Mouse (Mus musculus): ENCODE measurements around the gene Rnase4.

The Rnase4 gene

DNA sequence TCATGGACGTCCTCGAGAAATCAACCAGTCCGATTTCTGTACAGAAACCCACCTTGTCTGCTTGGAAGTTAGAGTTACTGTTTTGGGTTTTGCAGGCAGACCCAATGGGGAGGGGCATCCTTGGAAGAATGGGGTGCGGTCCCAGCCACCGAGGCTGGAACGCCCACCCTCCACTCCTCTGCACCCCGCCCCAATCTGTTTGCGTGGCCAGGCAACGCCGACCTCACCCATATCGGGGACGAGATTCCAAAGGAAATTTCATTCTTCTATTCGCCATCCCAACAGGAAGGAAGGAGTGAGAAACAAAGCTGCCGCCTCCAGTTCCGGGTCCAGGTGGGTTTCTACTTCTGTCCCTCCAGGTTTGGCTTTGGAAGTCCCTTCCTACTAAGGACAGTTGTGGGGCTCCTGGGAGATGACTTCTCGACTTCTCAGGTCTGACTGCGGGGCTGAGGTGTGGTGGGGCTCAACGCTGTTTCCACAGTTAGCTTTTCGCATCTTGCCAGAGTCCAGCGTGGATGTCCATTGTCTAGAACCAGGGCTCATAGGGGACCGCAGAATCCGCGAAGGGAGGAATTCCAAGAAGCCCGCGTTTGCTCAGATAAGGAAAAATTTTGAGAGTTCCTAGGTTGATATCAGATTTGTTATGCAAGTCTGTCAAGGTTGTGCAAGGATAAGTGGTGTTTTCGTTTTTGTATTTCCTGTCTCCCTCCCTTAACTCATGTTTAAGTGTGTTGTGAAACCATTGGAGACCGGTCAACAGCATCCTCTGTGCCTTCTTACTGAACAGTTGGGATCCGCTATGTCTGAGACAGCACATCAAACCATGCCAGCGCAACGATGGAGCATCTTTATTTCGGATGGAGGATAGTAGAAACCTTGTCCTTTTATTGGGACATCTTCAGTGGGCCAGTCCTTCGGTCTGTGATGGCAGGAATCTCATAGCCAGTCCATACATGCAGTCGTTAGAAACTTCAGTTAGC is at the start of gene Rnase4, which contains the start of gene Ang:
Rnase4 (plus strand) TSS at position 157 of the 980 bp plus-strand sequence.
Ang (plus strand) TSS at position 230 of the 980 bp plus-strand sequence.
- no peak for ATAC-seq (ENCODE audit: low TSS enrichment)

DNA sequence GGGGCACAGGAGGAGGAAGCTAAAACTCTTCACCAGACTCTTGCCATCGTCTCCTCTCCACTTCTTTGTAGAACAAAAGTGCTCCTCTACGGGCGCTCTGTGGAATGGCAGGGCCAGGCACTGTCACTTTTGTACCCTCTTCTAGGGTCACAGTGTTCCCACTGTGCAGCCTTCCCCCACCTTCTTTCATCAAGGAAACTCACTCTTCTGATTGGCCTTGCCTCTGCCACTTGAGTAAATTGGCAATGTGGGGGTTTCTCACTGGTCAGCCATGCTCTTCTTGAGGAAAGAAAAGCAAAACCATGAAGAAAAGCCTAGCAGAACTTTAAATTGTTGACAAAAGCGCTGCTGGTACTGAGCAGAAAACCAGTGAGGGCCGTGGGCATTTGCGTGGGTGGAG is 49.1 kb upstream of the Rnase4 start, which contains the start of gene Rnase9:
Rnase9 (minus strand) TSS at position 101 of the 400 bp plus-strand sequence.
- no peak for ATAC-seq (ENCODE audit: low TSS enrichment)

GRCm38 (mm10) chr14:51047846-51048245 is 43.0 kb upstream of the Rnase4 start:
- ATAC-seq (ENCODE audit: low TSS enrichment), result no peak

- ATAC-seq (ENCODE audit: low TSS enrichment), result no peak
These were observed 40.8 kb upstream of the Rnase4 start, which contains the start of gene Rnase11 for GRCm38 (mm10) chr14:51050063-51050462. TSS of gene Rnase11 (minus strand) at chr14:51050163.

- ATAC-seq (ENCODE audit: low TSS enrichment), result no peak
These were observed 38.9 kb upstream of the Rnase4 start for GRCm38 (mm10) chr14:51051941-51052340.

DNA sequence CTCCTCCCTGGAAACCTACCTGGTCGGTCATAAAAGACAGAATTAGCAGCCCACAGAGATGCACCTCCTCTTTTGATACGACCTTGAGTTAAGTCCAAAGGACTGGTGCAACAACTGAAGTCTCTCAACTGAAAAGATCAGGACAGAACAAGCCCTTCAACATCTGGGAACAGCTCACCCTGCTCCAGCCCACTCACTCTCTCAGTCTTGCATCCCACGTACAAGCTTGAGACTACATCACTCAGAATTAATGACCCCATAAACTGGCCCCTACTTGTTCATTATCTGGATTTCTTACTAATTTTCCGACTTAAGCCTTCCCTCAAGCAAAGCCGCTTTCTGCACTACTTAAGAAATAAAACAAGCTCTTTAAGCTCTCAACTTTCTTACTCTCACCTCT is 37.7 kb upstream of the Rnase4 start:
- ATAC-seq (ENCODE audit: low TSS enrichment), result no peak

- no peak for ATAC-seq (ENCODE audit: low TSS enrichment)
These were observed 36.3 kb upstream of the Rnase4 start for GRCm38 (mm10) chr14:51054243-51055237.

DNA sequence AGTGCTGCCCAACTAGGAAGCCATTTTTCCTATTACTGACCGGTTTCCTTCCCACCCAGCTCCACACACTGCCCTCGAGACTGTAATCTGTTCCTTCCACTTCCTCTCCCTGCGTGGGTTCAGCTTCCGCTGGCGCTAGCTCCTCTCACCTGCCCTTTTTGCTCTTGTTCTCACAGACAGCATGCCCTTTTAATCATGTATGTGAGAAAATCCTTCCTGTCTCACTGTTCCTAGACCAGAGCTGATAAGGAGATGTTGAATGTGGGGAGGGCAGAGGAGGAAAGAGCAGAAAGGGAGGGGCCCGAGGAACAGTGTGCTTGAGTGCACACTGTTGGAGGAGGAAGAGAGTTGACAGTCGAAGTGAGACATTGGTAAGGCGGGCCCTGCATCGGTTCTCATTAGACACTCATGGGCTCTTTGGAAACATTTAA is 33.5 kb upstream of the Rnase4 start, which contains the start of gene Rnase12:
Rnase12 (minus strand) TSS at position 261 of the 431 bp plus-strand sequence.
- no peak for ATAC-seq (ENCODE audit: low TSS enrichment)

DNA sequence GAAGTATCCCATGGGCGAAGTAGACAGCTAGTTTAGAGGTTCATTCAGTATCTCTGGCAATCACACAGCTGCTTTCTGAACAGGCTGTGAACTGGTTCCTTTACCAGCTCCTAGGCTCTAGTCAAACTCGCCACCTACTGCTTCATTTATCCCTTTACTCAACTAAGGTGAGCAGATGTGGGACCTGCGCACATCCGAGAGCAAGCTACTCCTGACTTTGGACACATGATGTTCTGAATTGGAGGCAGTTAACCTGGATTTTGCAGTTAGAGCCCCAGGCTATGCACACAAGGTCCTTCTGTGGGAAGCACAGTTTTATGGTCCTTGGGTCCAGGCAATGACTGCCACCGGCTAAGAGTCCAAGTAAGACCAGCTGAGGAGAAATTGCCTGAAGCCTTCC is 30.1 kb upstream of the Rnase4 start:
- no peak for ATAC-seq (ENCODE audit: low TSS enrichment)

DNA sequence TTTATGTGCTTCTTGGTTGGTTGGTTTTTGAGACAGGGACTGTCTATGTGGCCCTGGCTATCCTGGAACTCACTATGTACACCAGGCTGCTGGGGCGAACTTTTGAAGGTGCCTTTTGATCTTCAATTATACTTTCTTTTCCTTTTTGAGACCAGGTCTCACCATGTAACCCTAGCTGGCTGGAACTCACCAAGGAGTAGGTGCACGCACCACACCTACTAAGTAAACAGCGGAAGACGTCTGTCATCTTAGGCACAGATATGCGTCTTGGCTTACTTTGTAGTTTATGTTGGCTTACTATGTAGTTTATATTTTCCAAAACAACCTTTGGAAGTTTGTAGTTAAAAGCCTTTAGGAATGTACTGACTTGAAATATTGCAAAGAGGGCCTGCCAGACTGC is 21.9 kb upstream of the Rnase4 start:
- no peak for ATAC-seq (ENCODE audit: low TSS enrichment)

GRCm38 (mm10) chr14:51069617-51070016 is 21.3 kb upstream of the Rnase4 start:
- no peak for ATAC-seq (ENCODE audit: low TSS enrichment)

GRCm38 (mm10) chr14:51074335-51074734 is 16.5 kb upstream of the Rnase4 start, which contains the start of gene Olfr750:
TSS of gene Olfr750 (minus strand) at chr14:51074435.
- ATAC-seq (ENCODE audit: low TSS enrichment), result no peak

GRCm38 (mm10) chr14:51079180-51079579 is 11.7 kb upstream of the Rnase4 start:
- no peak for ATAC-seq (ENCODE audit: low TSS enrichment)

DNA sequence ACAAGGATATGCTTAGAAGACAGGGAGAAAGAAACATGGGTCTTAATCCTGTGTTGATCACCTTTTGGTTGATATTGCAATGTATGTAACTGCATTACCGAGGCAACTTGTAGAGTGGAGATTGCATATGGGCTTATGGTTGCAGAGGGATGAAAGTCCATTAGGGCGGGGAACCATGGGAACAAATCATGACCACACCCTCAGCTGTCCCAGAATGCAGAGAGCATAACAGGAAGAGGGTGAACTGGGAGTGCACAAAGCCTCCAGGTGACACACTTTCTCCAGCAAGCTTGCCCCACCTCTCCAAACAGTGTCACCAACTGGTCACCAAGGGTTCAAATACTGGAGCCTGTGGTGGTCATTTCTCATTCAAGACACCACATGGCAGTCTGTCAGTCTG is 9.8 kb upstream of the Rnase4 start:
- ATAC-seq (ENCODE audit: low TSS enrichment), result no peak

GRCm38 (mm10) chr14:51082599-51083581 is 8.0 kb upstream of the Rnase4 start:
- peak; percentile 76 for ATAC-seq (ENCODE audit: low TSS enrichment)

DNA sequence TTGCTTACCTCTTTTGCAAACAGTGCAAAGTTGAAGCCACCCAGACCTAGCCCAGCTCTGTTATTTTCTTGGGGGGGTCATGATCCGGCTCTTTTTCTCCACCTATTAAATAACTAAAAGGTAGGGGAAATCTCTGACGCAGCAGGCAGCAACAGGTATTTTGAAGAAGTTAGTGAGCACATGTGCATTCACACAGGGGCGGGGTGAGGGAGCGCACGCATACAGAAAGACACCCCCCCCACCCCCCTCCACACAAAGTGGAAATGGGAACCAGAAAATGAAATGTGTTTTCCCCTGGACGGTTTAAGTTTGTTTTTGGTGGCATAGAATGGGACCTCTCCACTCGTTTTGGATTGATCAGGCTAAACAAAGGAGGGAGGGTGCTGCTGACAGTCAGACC is 7.1 kb upstream of the Rnase4 start:
- ATAC-seq (ENCODE audit: low TSS enrichment), result no peak

- ATAC-seq (ENCODE audit: low TSS enrichment), result no peak
These were observed 5.8 kb upstream of the Rnase4 start for GRCm38 (mm10) chr14:51085086-51085485.

- no peak for ATAC-seq (ENCODE audit: low TSS enrichment)
These were observed 5.0 kb upstream of the Rnase4 start for GRCm38 (mm10) chr14:51085911-51086310.

- ATAC-seq (ENCODE audit: low TSS enrichment), result no peak
These were observed 3.1 kb upstream of the Rnase4 start for GRCm38 (mm10) chr14:51087762-51088161.

- ATAC-seq (ENCODE audit: low TSS enrichment), result peak; percentile 44
These were observed 2.5 kb upstream of the Rnase4 start for GRCm38 (mm10) chr14:51088166-51088969.

All from frontal cortex, adult (tissue).